Mouse (Mus musculus) intestine, embryonic 16.5 days (tissue): ENCODE results near the gene Fbln1. TPM values are rescaled to one million over a fixed set of nuclear protein-coding genes. Genes with fewer than 3 reads are reported as not detected.

ENCODE experiments used
- ATAC-seq: fragments of 200-750 bp; cut with Nextera tagmentation; 2 replicates; pipeline ENCODE4 v1.8.0; 2017; ENCODE audit warnings: moderate TSS enrichment, moderate library complexity
- H3K27ac ChIP-seq: fragments of 300-500 bp; sonication (generic); 2 replicates; pipeline ENCODE4 v1.5.1; 2014; ENCODE audit warnings: mild to moderate bottlenecking, low read length
- H3K27me3 ChIP-seq: fragments of 300-500 bp; sonication (generic); replicated peaks from 2 replicates; pipeline ENCODE4 v1.6.1; 2014; ENCODE audit warnings: low read length, control low read depth, mixed read lengths; ENCODE audit not compliant: control insufficient read depth, insufficient read depth
- H3K36me3 ChIP-seq: fragments of 300-500 bp; sonication (generic); 2 replicates; pipeline ENCODE4 v1.6.1; 2014; ENCODE audit warnings: low read length, control low read depth; ENCODE audit not compliant: control insufficient read depth, insufficient read depth
- H3K4me1 ChIP-seq: fragments of 300-500 bp; sonication (generic); 2 replicates; pipeline ENCODE4 v1.6.1; 2014; ENCODE audit warnings: low read length, control low read depth, mixed read lengths; ENCODE audit not compliant: control insufficient read depth, insufficient read depth
- H3K4me2 ChIP-seq: fragments of 300-500 bp; sonication (generic); 2 replicates; pipeline ENCODE4 v1.6.1; 2014; ENCODE audit warnings: low read depth, low read length, control low read depth
- H3K4me3 ChIP-seq: fragments of 300-500 bp; sonication (generic); 2 replicates; pipeline ENCODE4 v1.5.1; 2014; ENCODE audit warnings: mild to moderate bottlenecking, low read length
- H3K9ac ChIP-seq: fragments of 300-500 bp; sonication (generic); 2 replicates; pipeline ENCODE4 v1.6.1; 2014; ENCODE audit warnings: low read depth, low read length
- H3K9me3 ChIP-seq: fragments of 300-500 bp; sonication (generic); 2 replicates; pipeline ENCODE4 v1.6.1; 2016; ENCODE audit warnings: low read length, control low read depth; ENCODE audit not compliant: control insufficient read depth
- WGBS: fragments of 180-500 bp; shearing (Covaris S2); extraction: QIAGEN DNeasy Blood & Tissue Kit; methylation state at CpG from one replicate; pipeline ENCODE4 v1.1.7; 2014; 5-methylcytosine and 5-hydroxymethylcytosine counted together
- polyA plus RNA-seq: library from polyadenylated mRNA; unstranded; fragments of >200 nt; fragmentation: Nextera tagmentation; extraction: Ambion mirVana; gene quantifications from 2 replicates; pipeline ENCODE4 v1.2.1, GENCODE M21; 2015

The Fbln1 gene
- polyA plus RNA-seq, 1 experiment from 2014 or later = 189 TPM

- 94% methylated on average over 6 of the region's 6 CpGs for WGBS
- no peaks in the 10 kb centered on the region for H3K36me3 ChIP-seq
- H3K4me1 ChIP-seq = no peaks in the 10 kb centered on the region
- no peak overlapping the region for H3K4me3 ChIP-seq
- no peaks in the 10 kb centered on the region for H3K9me3 ChIP-seq
- no peak overlapping the region for H3K4me2 ChIP-seq
- H3K27ac ChIP-seq = no peak overlapping the region
- ATAC-seq = no peak
- no peaks in the 10 kb centered on the region for H3K27me3 ChIP-seq
- H3K9ac ChIP-seq = no peak overlapping the region
Measured at GRCm38 (mm10) chr15:85252476-85252875, 46.7 kb downstream of the Fbln1 start.

GRCm38 (mm10) chr15:85257775-85258429, 52.2 kb downstream of the Fbln1 start:
- peaks cover 7% of the 10 kb centered on the region; the same call in 1 of the 2 replicates for H3K9me3 ChIP-seq
- H3K4me2 ChIP-seq = no peak overlapping the region
- no peak for ATAC-seq
- no peak overlapping the region for H3K27ac ChIP-seq
- 74% methylated on average over 6 of the region's 6 CpGs for WGBS
- H3K9ac ChIP-seq = no peak overlapping the region
- H3K4me1 ChIP-seq = no peaks in the 10 kb centered on the region
- peaks cover 3% of the 10 kb centered on the region; the same call in 1 of the 2 replicates for H3K36me3 ChIP-seq
- H3K27me3 ChIP-seq = no peaks in the 10 kb centered on the region
- H3K4me3 ChIP-seq = no peak overlapping the region

GRCm38 (mm10) chr15:85262805-85263204, 57.1 kb downstream of the Fbln1 start:
- no peak for ATAC-seq
- Histone ChIP-seq H3K4me1 (no peaks in the 10 kb centered on the region), H3K4me2 (no peak overlapping the region), H3K4me3 (no peak overlapping the region), H3K36me3 (peaks cover 8% of the 10 kb centered on the region; the same call in 1 of the 2 replicates), H3K27ac (no peak overlapping the region), H3K9ac (no peak overlapping the region), H3K27me3 (no peaks in the 10 kb centered on the region), H3K9me3 (peaks cover 7% of the 10 kb centered on the region; the same call in 1 of the 2 replicates)
- WGBS = 86% methylated on average over 5 of the region's 5 CpGs

- H3K36me3 ChIP-seq = 0 out of 2 replicates have a peak, but pooled peaks cover 5% of the 10 kb centered on the region
- 44% methylated on average over 14 of the region's 14 CpGs for WGBS
- no peak for ATAC-seq
- no peak overlapping the region for H3K4me2 ChIP-seq
- H3K27me3 ChIP-seq = no peaks in the 10 kb centered on the region
- no peak overlapping the region for H3K9ac ChIP-seq
- H3K27ac ChIP-seq = no peak overlapping the region
- H3K4me1 ChIP-seq = no peaks in the 10 kb centered on the region
- H3K4me3 ChIP-seq = no peak overlapping the region
- H3K9me3 ChIP-seq = no peaks in the 10 kb centered on the region
Measured at GRCm38 (mm10) chr15:85266729-85267434, 61.1 kb downstream of the Fbln1 start.

GRCm38 (mm10) chr15:85267891-85268290, 62.1 kb downstream of the Fbln1 start:
- no peaks in the 10 kb centered on the region for H3K9me3 ChIP-seq
- 93% methylated on average over 19 of the region's 19 CpGs for WGBS
- no peak for ATAC-seq

GRCm38 (mm10) chr15:85272988-85273387, 67.2 kb downstream of the Fbln1 start:
- WGBS = 25% methylated on average over 11 of the region's 11 CpGs
- Histone ChIP-seq H3K4me3 (no peak overlapping the region), H3K36me3 (no peaks in the 10 kb centered on the region), H3K9me3 (no peaks in the 10 kb centered on the region), H3K9ac (0 out of 2 replicates have a peak overlapping the region, but pooled peaks have one; percentile 21), H3K4me1 (peaks cover 9% of the 10 kb centered on the region), H3K4me2 (no peak overlapping the region), H3K27ac (no peak overlapping the region), H3K27me3 (no peaks in the 10 kb centered on the region)
- peak; percentile 50; the same call in 1 of the 2 replicates for ATAC-seq

More at GRCm38 (mm10) chr15:85267891-85268290, 62.1 kb downstream of the Fbln1 start:
- H3K4me3 ChIP-seq = no peak overlapping the region
- no peak overlapping the region for H3K9ac ChIP-seq
- no peak overlapping the region for H3K27ac ChIP-seq
- H3K4me1 ChIP-seq = peaks cover 2% of the 10 kb centered on the region; the same call in 1 of the 2 replicates
- H3K27me3 ChIP-seq = no peaks in the 10 kb centered on the region
- H3K4me2 ChIP-seq = no peak overlapping the region
- 0 out of 2 replicates have a peak, but pooled peaks cover 5% of the 10 kb centered on the region for H3K36me3 ChIP-seq

GRCm38 (mm10) chr15:85277221-85277620, 71.5 kb downstream of the Fbln1 start:
- Histone ChIP-seq H3K36me3 (no peaks in the 10 kb centered on the region), H3K4me3 (no peak overlapping the region), H3K4me1 (peaks cover 9% of the 10 kb centered on the region), H3K9me3 (no peaks in the 10 kb centered on the region), H3K27me3 (no peaks in the 10 kb centered on the region), H3K27ac (no peak overlapping the region), H3K9ac (no peak overlapping the region), H3K4me2 (no peak overlapping the region)
- WGBS = 74% methylated on average over 8 of the region's 8 CpGs
- no peak for ATAC-seq

- Histone ChIP-seq H3K4me3 (no peak overlapping the region), H3K27ac (no peak overlapping the region), H3K36me3 (no peaks in the 10 kb centered on the region), H3K27me3 (no peaks in the 10 kb centered on the region), H3K9ac (no peak overlapping the region), H3K9me3 (no peaks in the 10 kb centered on the region), H3K4me1 (peaks cover 5% of the 10 kb centered on the region; the same call in 1 of the 2 replicates), H3K4me2 (no peak overlapping the region)
- WGBS = 91% methylated on average over 5 of the region's 5 CpGs
- ATAC-seq = no peak
Measured at GRCm38 (mm10) chr15:85278986-85279385, 73.2 kb downstream of the Fbln1 start.

GRCm38 (mm10) chr15:85282021-85282420, 76.3 kb downstream of the Fbln1 start:
- H3K9ac ChIP-seq = no peak overlapping the region
- H3K4me2 ChIP-seq = no peak overlapping the region
- no peak overlapping the region for H3K4me3 ChIP-seq
- H3K4me1 ChIP-seq = peaks cover 4% of the 10 kb centered on the region; the same call in 1 of the 2 replicates
- no peak overlapping the region for H3K27ac ChIP-seq
- H3K36me3 ChIP-seq = no peaks in the 10 kb centered on the region
- no peak for ATAC-seq
- 80% methylated on average over 5 of the region's 5 CpGs for WGBS
- no peaks in the 10 kb centered on the region for H3K27me3 ChIP-seq
- no peaks in the 10 kb centered on the region for H3K9me3 ChIP-seq
